Mouse (Mus musculus): ENCODE data around the gene Siae.

Gene Siae

GRCm38 (mm10) chr9:37540701-37541575 lies 14.6 kb upstream of the Siae start:
- DNase-seq, result no peak

- DNase-seq, result no peak
These were observed 13.5 kb upstream of the Siae start for GRCm38 (mm10) chr9:37541851-37542642.

DNA sequence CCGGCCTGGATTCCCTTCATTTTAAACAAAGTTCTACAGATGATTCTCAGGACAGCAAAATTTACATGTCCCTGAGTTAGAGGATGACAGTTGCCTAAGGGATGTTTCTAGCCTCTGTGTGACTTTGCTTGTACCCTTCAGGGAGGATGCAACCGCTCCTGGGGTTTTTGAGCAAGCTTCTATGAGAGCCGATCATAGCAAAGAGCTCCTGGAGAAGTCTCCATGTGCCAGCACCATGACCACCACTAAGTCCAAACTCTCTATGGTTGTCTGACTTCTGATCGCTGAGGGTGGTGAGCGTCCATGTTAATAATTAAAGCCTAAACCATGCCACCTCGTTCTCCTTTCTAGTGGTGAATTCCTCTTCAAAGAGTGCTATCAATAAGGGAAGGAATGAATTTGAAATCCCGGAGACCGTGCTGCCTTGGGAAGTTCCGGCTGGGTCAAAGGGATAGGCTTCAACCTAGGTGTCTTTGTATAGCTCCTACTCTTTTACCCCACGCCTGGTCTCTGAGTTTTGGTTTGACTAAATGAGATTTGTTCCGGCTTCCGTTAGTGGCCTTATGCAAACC lies 11.5 kb upstream of the Siae start:
- no peak for DNase-seq

GRCm38 (mm10) chr9:37544447-37545165 lies 10.9 kb upstream of the Siae start:
- peak; percentile 58 for DNase-seq

DNA sequence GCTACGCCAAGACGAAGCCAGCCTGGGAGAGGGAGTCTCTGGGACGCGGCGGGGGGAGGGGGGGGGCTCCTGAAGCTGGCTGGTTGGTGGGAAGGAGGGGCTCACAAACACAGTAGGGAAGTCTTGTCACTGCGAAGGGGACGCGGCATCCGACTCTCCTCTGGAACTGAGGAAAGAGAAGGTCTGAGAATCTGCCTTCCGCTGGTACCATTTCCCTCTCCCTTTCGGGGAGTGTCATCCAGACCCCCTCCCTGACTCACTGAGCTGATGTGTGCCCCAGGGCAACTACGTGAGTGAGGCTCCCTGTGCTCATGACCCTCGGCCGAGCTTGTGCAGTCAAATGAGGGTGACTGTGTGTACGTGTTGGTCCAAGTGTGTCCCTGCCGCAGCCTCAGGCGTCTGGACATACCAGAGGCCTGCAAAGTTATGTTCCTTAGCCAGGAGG lies 10.3 kb upstream of the Siae start:
- no peak for DNase-seq

GRCm38 (mm10) chr9:37545847-37546452 lies 9.5 kb upstream of the Siae start:
- DNase-seq, result no peak

- no peak for DNase-seq
These were observed 8.6 kb upstream of the Siae start for GRCm38 (mm10) chr9:37546889-37547288.

DNA sequence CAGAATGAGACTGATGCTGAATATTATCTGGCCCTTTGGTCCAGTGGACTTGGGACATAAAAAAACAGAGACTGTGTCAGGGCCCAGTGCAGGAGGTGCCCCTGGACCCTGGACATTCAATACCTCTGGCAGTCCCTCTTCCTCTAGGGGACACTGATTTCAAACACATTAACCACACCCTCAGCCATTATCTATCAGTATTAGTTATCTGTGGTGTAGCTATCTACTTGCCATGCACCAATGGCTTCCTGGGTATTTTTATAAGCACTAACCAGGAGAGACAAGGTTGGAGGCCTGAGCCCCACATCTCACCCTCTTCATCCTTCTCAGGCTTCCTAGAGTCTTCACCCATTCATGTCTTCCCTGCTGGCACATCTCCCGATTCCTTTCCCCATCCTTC lies 5.1 kb upstream of the Siae start:
- DNase-seq, result no peak

GRCm38 (mm10) chr9:37551751-37552531 lies 3.6 kb upstream of the Siae start:
- DNase-seq, result no peak

- peak; percentile 85 for DNase-seq
These were observed 2.8 kb upstream of the Siae start, which contains the start of gene Nrgn for GRCm38 (mm10) chr9:37552536-37553293. Gene Nrgn (minus strand): TSS chr9:37552904.

- DNase-seq, result peak; percentile 44
These were observed 1.2 kb upstream of the Siae start for GRCm38 (mm10) chr9:37554279-37554678.

DNA sequence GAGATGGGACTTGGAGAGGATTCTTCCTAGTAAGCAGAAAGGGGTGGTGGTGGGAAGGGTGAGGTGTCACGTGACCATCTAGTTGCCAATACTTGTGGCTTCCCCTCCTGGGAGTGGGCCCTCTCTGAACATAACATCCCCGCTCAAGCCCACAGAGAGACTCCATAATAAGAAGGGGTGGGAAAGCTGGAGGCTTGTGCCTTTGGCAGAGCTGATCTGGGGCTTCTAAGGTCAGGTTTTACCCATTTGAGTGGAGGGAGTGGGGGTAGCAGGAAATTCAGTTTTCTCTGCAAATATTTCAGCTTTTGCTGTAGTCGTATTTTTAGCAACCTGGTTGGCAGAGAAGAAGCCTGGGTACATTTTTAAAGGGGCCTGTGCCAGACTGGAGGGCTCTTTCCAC lies 868 bp downstream of the Siae start:
- DNase-seq, result no peak

GRCm38 (mm10) chr9:37560617-37561016 lies 5.1 kb downstream of the Siae start:
- no peak for DNase-seq

GRCm38 (mm10) chr9:37563805-37564204 lies 8.3 kb downstream of the Siae start:
- no peak for DNase-seq

GRCm38 (mm10) chr9:37567019-37567418 lies 11.5 kb downstream of the Siae start:
- peak; percentile 5 for DNase-seq

GRCm38 (mm10) chr9:37567454-37567853 lies 12.0 kb downstream of the Siae start:
- DNase-seq, result peak; percentile 34

DNA sequence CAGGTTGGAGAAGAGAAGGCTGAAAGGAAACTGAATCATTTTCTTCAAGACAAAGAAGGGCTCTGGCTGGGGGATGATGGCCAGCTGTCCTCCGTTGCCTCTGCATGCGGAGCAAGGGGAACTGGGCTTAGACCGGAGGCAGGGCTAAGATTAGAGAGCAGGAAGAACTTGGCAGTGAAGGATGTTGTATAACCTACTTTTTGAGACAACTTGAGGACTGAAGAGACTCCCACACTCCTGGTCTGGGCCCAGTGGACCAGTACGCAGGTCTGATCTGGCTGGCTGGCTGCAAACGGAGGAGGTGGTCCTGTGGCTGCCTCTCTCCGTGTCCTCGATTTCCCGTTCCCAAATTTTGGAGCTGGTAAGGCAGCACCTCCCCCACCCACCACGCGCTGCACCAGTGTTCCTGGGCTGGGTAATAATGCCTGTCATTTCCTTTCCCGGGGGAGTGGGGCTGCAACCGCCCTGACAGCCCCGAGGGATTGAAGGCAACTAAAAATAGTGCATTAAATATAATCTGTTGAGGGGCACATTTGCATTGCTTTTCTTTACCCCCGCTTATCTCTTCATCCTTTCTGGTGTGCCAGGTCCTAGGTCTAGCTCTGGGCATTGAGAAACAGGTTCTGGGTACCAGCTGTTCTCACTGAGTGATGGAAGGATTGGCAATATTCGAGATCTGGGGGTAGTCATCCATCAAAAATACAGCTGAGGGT lies 12.6 kb downstream of the Siae start:
- peak; percentile 22 for DNase-seq

DNA sequence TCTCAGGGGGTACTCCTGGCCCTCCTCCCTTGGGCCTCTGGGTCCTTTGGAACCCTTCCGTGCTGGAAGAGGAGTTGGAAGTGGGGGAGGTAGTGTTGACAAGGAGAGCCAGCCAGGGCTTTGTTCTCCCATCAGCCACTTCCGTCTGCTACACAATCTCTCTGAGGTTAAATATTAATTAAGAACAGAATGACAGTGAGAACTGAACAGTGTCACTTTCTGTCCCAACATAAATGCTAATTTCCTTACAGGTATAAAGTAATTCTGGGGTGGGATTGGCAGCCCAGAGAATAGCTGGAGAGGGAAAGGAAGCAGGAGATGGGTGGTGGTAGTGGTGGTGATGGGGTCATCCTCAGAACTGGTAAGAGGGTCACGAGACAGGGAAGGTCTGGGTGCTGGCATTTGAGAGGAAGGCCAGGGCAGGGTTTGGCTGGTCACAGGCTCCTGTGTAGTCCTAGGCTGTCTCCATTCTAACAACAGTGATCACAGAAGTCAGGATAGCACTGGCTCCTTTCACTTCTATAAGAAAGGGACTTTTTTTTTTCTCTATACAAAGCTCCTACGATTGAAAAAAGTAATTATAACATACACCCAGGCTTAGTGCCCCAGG lies 13.2 kb downstream of the Siae start:
- no peak for DNase-seq

DNA sequence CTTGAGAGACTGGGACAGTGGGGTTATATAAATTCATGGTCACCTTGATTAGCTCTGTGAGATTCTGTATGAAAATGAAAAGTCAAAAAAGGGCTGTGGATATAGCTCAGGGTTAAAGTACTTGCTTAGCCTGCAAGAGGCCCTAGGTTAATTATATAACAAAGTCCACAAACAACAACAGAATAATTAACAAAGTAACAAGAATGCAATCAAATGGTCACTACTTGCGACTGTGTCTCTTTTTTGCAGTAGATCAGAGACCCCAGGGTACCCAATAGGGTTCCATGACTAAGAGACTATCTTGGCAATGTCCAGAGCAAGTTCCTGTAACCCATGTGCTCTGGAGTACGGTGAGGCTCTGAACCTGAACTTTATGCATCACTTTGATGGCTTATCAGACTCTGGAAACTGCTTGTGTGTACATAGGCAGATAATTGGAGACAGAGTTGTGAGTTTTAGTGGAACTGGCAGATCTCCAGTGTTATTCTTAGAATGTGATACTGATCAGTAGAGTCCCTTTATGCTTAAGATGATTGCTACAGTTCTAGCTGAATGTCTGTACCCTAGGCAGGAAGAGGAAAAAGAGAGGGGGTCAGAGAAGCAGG lies 13.8 kb downstream of the Siae start:
- no peak for DNase-seq
